Mouse (Mus musculus): ENCODE data around the gene Cd247. TPM values are rescaled to one million over a fixed set of nuclear protein-coding genes. Genes with fewer than 3 reads are reported as not detected.

The Cd247 gene
- polyA plus RNA-seq, 1 experiment from 2014 or later = 0.20 TPM

- no peak overlapping the region for H3K27ac ChIP-seq (replicated peaks)
- H3K9ac ChIP-seq = no peak overlapping the region
- peaks cover 9% of the 10 kb centered on the region for H3K4me1 ChIP-seq (replicated peaks)
- H3K27me3 ChIP-seq = no peaks in the 10 kb centered on the region
- WGBS (ENCODE audit: insufficient replicate concordance) = 60% methylated on average over 9 of the region's 9 CpGs
- H3K9me3 ChIP-seq (replicated peaks) = no peaks in the 10 kb centered on the region
- ATAC-seq (ENCODE audit: insufficient read depth) = no peak
- no peak overlapping the region for H3K4me2 ChIP-seq
- H3K36me3 ChIP-seq (replicated peaks) = no peaks in the 10 kb centered on the region
- H3K4me3 ChIP-seq (replicated peaks) = no peak overlapping the region
Observed at GRCm38 (mm10) chr1:165855759-165856545, 67.5 kb downstream of the Cd247 start.

GRCm38 (mm10) chr1:165857279-165857678 is 68.8 kb downstream of the Cd247 start:
- 76% methylated on average over 11 of the region's 11 CpGs for WGBS (ENCODE audit: insufficient replicate concordance)
- H3K4me2 ChIP-seq = no peak overlapping the region
- no peaks in the 10 kb centered on the region for H3K36me3 ChIP-seq (replicated peaks)
- H3K27ac ChIP-seq (replicated peaks) = no peak overlapping the region
- no peak overlapping the region for H3K4me3 ChIP-seq (replicated peaks)
- peaks cover 9% of the 10 kb centered on the region for H3K4me1 ChIP-seq (replicated peaks)
- no peaks in the 10 kb centered on the region for H3K27me3 ChIP-seq
- ATAC-seq (ENCODE audit: insufficient read depth) = no peak
- no peak overlapping the region for H3K9ac ChIP-seq
- no peaks in the 10 kb centered on the region for H3K9me3 ChIP-seq (replicated peaks)

GRCm38 (mm10) chr1:165858356-165858755 is 69.9 kb downstream of the Cd247 start:
- Histone ChIP-seq H3K9ac (no peak overlapping the region), H3K9me3 (replicated peaks) (no peaks in the 10 kb centered on the region), H3K4me2 (no peak overlapping the region), H3K27ac (replicated peaks) (no peak overlapping the region), H3K27me3 (no peaks in the 10 kb centered on the region), H3K36me3 (replicated peaks) (no peaks in the 10 kb centered on the region), H3K4me3 (replicated peaks) (no peak overlapping the region), H3K4me1 (replicated peaks) (peaks cover 9% of the 10 kb centered on the region)
- ATAC-seq (ENCODE audit: insufficient read depth) = no peak
- WGBS (ENCODE audit: insufficient replicate concordance) = 72% methylated on average over 5 of the region's 5 CpGs

- Histone ChIP-seq H3K27me3 (no peaks in the 10 kb centered on the region), H3K4me2 (no peak overlapping the region), H3K36me3 (replicated peaks) (no peaks in the 10 kb centered on the region), H3K27ac (replicated peaks) (no peak overlapping the region), H3K4me1 (replicated peaks) (peaks cover 5% of the 10 kb centered on the region), H3K4me3 (replicated peaks) (no peak overlapping the region), H3K9me3 (replicated peaks) (no peaks in the 10 kb centered on the region), H3K9ac (no peak overlapping the region)
- no peak for ATAC-seq (ENCODE audit: insufficient read depth)
- WGBS (ENCODE audit: insufficient replicate concordance) = 49% methylated on average over 9 of the region's 9 CpGs
Observed at GRCm38 (mm10) chr1:165860373-165861234, 72.1 kb downstream of the Cd247 start.

GRCm38 (mm10) chr1:165861235-165861609 is 72.7 kb downstream of the Cd247 start:
- ATAC-seq (ENCODE audit: insufficient read depth) = no peak
- 77% methylated on average over 3 of the region's 3 CpGs for WGBS (ENCODE audit: insufficient replicate concordance)

GRCm38 (mm10) chr1:165862059-165862458 is 73.6 kb downstream of the Cd247 start:
- Histone ChIP-seq H3K4me1 (replicated peaks) (peaks cover 6% of the 10 kb centered on the region), H3K9ac (no peak overlapping the region), H3K27ac (replicated peaks) (no peak overlapping the region), H3K4me2 (no peak overlapping the region), H3K4me3 (replicated peaks) (no peak overlapping the region), H3K36me3 (replicated peaks) (no peaks in the 10 kb centered on the region), H3K9me3 (replicated peaks) (no peaks in the 10 kb centered on the region), H3K27me3 (no peaks in the 10 kb centered on the region)
- WGBS (ENCODE audit: insufficient replicate concordance) = 78% methylated on average over 7 of the region's 7 CpGs
- no peak for ATAC-seq (ENCODE audit: insufficient read depth)

More at GRCm38 (mm10) chr1:165861235-165861609, 72.7 kb downstream of the Cd247 start:
- Histone ChIP-seq H3K4me2 (no peak overlapping the region), H3K9ac (no peak overlapping the region), H3K27ac (replicated peaks) (no peak overlapping the region), H3K4me1 (replicated peaks) (peaks cover 6% of the 10 kb centered on the region), H3K4me3 (replicated peaks) (no peak overlapping the region), H3K36me3 (replicated peaks) (no peaks in the 10 kb centered on the region), H3K9me3 (replicated peaks) (no peaks in the 10 kb centered on the region), H3K27me3 (no peaks in the 10 kb centered on the region)

- ATAC-seq (ENCODE audit: insufficient read depth) = no peak
- 52% methylated on average over 14 of the region's 14 CpGs for WGBS (ENCODE audit: insufficient replicate concordance)
- Histone ChIP-seq H3K4me3 (replicated peaks) (no peak overlapping the region), H3K9ac (no peak overlapping the region), H3K4me2 (no peak overlapping the region), H3K27me3 (no peaks in the 10 kb centered on the region), H3K36me3 (replicated peaks) (no peaks in the 10 kb centered on the region), H3K4me1 (replicated peaks) (peaks cover 6% of the 10 kb centered on the region), H3K9me3 (replicated peaks) (no peaks in the 10 kb centered on the region), H3K27ac (replicated peaks) (no peak overlapping the region)
Observed at GRCm38 (mm10) chr1:165864864-165865795, 76.6 kb downstream of the Cd247 start.

GRCm38 (mm10) chr1:165866630-165867280 is 78.3 kb downstream of the Cd247 start:
- H3K27ac ChIP-seq (replicated peaks) = no peak overlapping the region
- H3K27me3 ChIP-seq = no peaks in the 10 kb centered on the region
- WGBS (ENCODE audit: insufficient replicate concordance) = 71% methylated on average over 5 of the region's 5 CpGs
- no peak overlapping the region for H3K4me2 ChIP-seq
- H3K36me3 ChIP-seq (replicated peaks) = no peaks in the 10 kb centered on the region
- ATAC-seq (ENCODE audit: insufficient read depth) = no peak
- H3K9ac ChIP-seq = no peak overlapping the region
- no peaks in the 10 kb centered on the region for H3K9me3 ChIP-seq (replicated peaks)
- peaks cover 6% of the 10 kb centered on the region for H3K4me1 ChIP-seq (replicated peaks)
- H3K4me3 ChIP-seq (replicated peaks) = no peak overlapping the region

GRCm38 (mm10) chr1:165868659-165869058 is 80.2 kb downstream of the Cd247 start:
- WGBS (ENCODE audit: insufficient replicate concordance) = 33% methylated on average over 8 of the region's 8 CpGs

GRCm38 (mm10) chr1:165874645-165875044 is 86.2 kb downstream of the Cd247 start:
- no peak for ATAC-seq (ENCODE audit: insufficient read depth)
- peaks cover 19% of the 10 kb centered on the region for H3K36me3 ChIP-seq (replicated peaks)
- H3K4me3 ChIP-seq (replicated peaks) = no peak overlapping the region
- no peaks in the 10 kb centered on the region for H3K9me3 ChIP-seq (replicated peaks)
- no peak overlapping the region for H3K27ac ChIP-seq (replicated peaks)
- H3K9ac ChIP-seq = no peak overlapping the region
- no peak overlapping the region for H3K4me2 ChIP-seq
- no peaks in the 10 kb centered on the region; the same call in 1 of the 2 replicates for H3K4me1 ChIP-seq (replicated peaks)
- no peaks in the 10 kb centered on the region for H3K27me3 ChIP-seq
- WGBS (ENCODE audit: insufficient replicate concordance) = 66% methylated on average over 8 of the region's 8 CpGs

More at GRCm38 (mm10) chr1:165868659-165869058, 80.2 kb downstream of the Cd247 start:
- Histone ChIP-seq H3K36me3 (replicated peaks) (no peaks in the 10 kb centered on the region), H3K4me3 (replicated peaks) (no peak overlapping the region), H3K27ac (replicated peaks) (no peak overlapping the region), H3K27me3 (no peaks in the 10 kb centered on the region), H3K4me1 (replicated peaks) (peaks cover 6% of the 10 kb centered on the region), H3K4me2 (no peak overlapping the region), H3K9me3 (replicated peaks) (no peaks in the 10 kb centered on the region), H3K9ac (no peak overlapping the region)
- no peak for ATAC-seq (ENCODE audit: insufficient read depth)
